Mouse (Mus musculus): ENCODE measurements at regions not wholly inside any gene's neighbourhood (a gene's known extent, or its start where the extent isn't known, plus 50 kb on each side); places are given as distances from the start of the nearest gene placed in this dataset.

GRCm38 (mm10) chr2:167767371-167767770, 77.7 kb upstream of the Tmem189 start:
- no peak for ATAC-seq (replicated peaks; ENCODE audit: insufficient number of reproducible peaks, low FRiP score, low TSS enrichment, poor library complexity, severe bottlenecking)

- ATAC-seq (replicated peaks; ENCODE audit: insufficient number of reproducible peaks, low FRiP score, low TSS enrichment, poor library complexity, severe bottlenecking), result no peak
Observed at GRCm38 (mm10) chr2:167765811-167766210, 76.2 kb upstream of the Tmem189 start.

- no peak for ATAC-seq (replicated peaks; ENCODE audit: insufficient number of reproducible peaks, low FRiP score, low TSS enrichment, poor library complexity, severe bottlenecking)
Observed at GRCm38 (mm10) chr2:167765072-167765800, 75.6 kb upstream of the Tmem189 start.

- ATAC-seq (replicated peaks; ENCODE audit: insufficient number of reproducible peaks, low FRiP score, low TSS enrichment, poor library complexity, severe bottlenecking), result no peak
Observed at GRCm38 (mm10) chr2:167763891-167764410, 74.3 kb upstream of the Tmem189 start.

GRCm38 (mm10) chr2:167761404-167761936, 71.8 kb upstream of the Tmem189 start:
- ATAC-seq (replicated peaks; ENCODE audit: insufficient number of reproducible peaks, low FRiP score, low TSS enrichment, poor library complexity, severe bottlenecking), result peak; percentile 14; the same call in 1 of the 2 replicates

GRCm38 (mm10) chr2:167760681-167761403, 71.2 kb upstream of the Tmem189 start:
- no peak for ATAC-seq (replicated peaks; ENCODE audit: insufficient number of reproducible peaks, low FRiP score, low TSS enrichment, poor library complexity, severe bottlenecking)

GRCm38 (mm10) chr2:167759603-167760390, 70.2 kb upstream of the Tmem189 start:
- ATAC-seq (replicated peaks; ENCODE audit: insufficient number of reproducible peaks, low FRiP score, low TSS enrichment, poor library complexity, severe bottlenecking), result peak; percentile 63

- ATAC-seq (replicated peaks; ENCODE audit: insufficient number of reproducible peaks, low FRiP score, low TSS enrichment, poor library complexity, severe bottlenecking), result peak; percentile 5; the same call in 1 of the 2 replicates
Observed at GRCm38 (mm10) chr2:167757157-167757780, 67.6 kb upstream of the Tmem189 start.

- no peak for ATAC-seq (replicated peaks; ENCODE audit: insufficient number of reproducible peaks, low FRiP score, low TSS enrichment, poor library complexity, severe bottlenecking)
Observed at GRCm38 (mm10) chr2:167756721-167757120, 67.1 kb upstream of the Tmem189 start.

GRCm38 (mm10) chr2:167754929-167755551, 65.4 kb upstream of the Tmem189 start:
- ATAC-seq (replicated peaks; ENCODE audit: insufficient number of reproducible peaks, low FRiP score, low TSS enrichment, poor library complexity, severe bottlenecking), result no peak

GRCm38 (mm10) chr2:167753898-167754297, 64.3 kb upstream of the Tmem189 start:
- peak; percentile 62 for ATAC-seq (replicated peaks; ENCODE audit: insufficient number of reproducible peaks, low FRiP score, low TSS enrichment, poor library complexity, severe bottlenecking)

GRCm38 (mm10) chr2:167752805-167753556, 63.4 kb upstream of the Tmem189 start:
- ATAC-seq (replicated peaks; ENCODE audit: insufficient number of reproducible peaks, low FRiP score, low TSS enrichment, poor library complexity, severe bottlenecking), result peak; percentile 2

- peak; percentile 20; the same call in 1 of the 2 replicates for ATAC-seq (replicated peaks; ENCODE audit: insufficient number of reproducible peaks, low FRiP score, low TSS enrichment, poor library complexity, severe bottlenecking)
Observed at GRCm38 (mm10) chr2:167751585-167751984, 62.0 kb upstream of the Tmem189 start.

GRCm38 (mm10) chr2:167748297-167748696, 58.7 kb upstream of the Tmem189 start:
- ATAC-seq (replicated peaks; ENCODE audit: insufficient number of reproducible peaks, low FRiP score, low TSS enrichment, poor library complexity, severe bottlenecking), result no peak

- peak; percentile 50 for ATAC-seq (replicated peaks; ENCODE audit: insufficient number of reproducible peaks, low FRiP score, low TSS enrichment, poor library complexity, severe bottlenecking)
Observed at GRCm38 (mm10) chr2:167747164-167747843, 57.7 kb upstream of the Tmem189 start.

GRCm38 (mm10) chr2:167746344-167746743, 56.7 kb upstream of the Tmem189 start:
- no peak for ATAC-seq (replicated peaks; ENCODE audit: insufficient number of reproducible peaks, low FRiP score, low TSS enrichment, poor library complexity, severe bottlenecking)

- ATAC-seq (replicated peaks; ENCODE audit: insufficient number of reproducible peaks, low FRiP score, low TSS enrichment, poor library complexity, severe bottlenecking), result no peak
Observed at GRCm38 (mm10) chr2:167745409-167745808, 55.8 kb upstream of the Tmem189 start.

Measured in monocyte, adult 5-6 weeks (primary cell).